Mouse (Mus musculus) retina, postnatal 1 day (tissue): ENCODE data around the gene Plekha5.
A peak's percentile ranks its signal among the peaks of the same experiment; 100 is the strongest.

Experiments
- DNase-seq: peaks from one replicate; pipeline ENCODE4 v3.0.0-alpha.2; 2012

The Plekha5 gene

DNA sequence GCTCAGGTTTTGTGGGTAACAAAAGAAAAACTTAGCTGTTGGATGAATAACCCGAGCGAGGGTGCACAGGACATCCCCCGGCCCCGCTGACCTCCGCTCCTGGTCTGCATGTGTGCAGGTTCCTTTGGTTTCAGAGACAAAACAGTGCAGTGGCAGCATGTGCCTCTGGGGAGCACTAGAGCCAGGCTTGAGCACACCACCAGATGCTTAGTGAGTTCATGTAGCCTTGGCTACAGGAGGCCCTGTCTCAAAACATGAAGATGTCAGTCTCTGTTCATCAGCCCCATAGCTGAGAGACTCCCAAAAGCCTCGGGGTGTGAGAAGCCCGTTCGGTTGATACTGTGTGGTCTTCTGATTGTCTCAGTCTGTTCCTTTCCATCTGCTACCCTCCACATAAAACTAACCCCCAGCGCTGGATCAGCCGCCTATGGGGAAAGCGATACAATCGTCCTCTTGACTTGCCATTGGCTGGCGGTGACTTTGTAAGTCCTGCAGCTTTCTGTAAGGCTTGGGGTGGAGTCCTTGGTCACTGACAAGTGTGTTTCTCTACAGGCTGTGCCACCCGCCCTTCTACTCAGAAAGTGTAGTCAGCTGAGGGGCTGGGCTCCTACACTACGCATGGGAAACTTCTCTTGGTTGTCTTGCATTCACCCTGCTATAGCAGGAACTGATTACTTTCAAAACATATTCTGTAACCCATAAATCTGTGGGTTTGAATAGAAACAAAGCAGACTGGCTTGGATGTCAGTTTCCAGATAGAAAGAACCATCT, 32.7 kb downstream of the Plekha5 start:
- peak; percentile 55 for DNase-seq

DNA sequence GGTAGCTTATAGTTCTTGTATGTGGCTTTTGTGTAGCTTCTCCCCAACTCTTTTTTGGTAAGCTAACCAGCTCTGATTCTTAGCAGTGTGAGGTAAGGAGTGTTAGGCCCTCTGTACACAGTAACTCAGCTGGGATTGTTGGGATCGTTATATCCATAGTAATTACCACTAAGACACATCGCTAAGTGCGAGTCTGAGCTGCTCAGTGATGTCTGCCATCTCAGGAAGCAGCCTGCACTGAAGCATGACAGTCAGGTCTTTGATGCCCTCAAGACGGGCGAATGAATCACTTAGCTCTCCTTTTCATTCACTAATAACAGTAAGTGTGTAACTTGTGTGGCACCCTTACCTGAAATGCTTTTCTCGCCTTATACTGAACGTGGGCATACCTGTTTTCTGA, 36.5 kb downstream of the Plekha5 start:
- DNase-seq, result no peak

GRCm38 (mm10) chr6:140464818-140465217, 41.0 kb downstream of the Plekha5 start:
- DNase-seq, result no peak

DNA sequence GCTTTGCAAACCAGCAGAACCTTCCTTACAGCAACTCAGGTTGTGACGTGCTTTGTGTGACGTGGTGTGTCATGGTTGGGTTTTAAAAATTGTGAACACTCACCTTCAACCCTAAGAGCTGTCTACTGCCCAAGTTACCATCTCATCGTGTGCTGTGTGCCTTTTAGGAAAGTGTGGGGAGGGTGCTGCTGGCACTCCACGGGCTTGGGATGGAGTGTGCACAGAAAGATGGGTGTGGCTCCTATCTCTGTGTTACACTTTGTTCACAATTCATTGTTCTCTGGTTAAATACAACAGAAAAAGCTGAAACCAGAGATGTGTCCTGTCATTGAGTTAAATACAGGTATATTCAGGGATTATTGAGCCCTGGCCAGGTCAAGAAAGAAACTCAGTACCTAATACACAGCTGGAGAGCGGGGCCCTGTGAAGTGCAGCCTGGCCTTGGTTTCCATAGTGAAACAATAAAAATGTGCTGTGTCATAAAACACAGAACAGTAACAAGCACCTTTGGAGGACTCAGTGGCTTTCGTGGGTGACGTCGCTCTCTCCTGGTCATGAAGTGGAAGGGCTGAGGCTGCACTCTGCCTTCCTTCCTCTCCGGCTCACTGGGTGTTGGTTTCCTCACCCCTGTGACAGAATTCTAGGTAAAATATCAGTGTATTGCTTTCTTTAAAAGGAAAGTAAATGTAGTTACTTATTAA, 42.2 kb downstream of the Plekha5 start:
- no peak for DNase-seq

GRCm38 (mm10) chr6:140466841-140467240, 43.0 kb downstream of the Plekha5 start:
- DNase-seq, result no peak

DNA sequence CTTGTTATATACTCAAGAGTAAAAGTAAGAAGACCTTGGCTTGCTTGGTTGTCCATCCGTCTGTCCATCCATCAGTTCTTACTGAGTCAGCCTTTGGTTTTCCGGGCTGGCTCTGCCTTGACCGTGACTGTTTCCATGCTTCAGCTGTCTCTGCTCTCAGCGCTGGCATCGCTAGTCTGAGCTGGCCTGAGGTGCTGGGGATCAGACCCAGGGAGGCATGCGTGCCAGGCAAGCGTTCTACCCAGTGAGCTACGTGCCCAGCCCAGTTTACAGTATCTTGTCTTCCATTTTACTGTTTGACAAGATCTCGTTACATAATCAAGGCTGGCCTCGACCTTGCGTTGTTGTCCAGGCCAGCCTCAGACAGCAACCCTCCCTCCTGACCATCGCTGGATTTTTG, 44.0 kb downstream of the Plekha5 start:
- DNase-seq, result no peak

DNA sequence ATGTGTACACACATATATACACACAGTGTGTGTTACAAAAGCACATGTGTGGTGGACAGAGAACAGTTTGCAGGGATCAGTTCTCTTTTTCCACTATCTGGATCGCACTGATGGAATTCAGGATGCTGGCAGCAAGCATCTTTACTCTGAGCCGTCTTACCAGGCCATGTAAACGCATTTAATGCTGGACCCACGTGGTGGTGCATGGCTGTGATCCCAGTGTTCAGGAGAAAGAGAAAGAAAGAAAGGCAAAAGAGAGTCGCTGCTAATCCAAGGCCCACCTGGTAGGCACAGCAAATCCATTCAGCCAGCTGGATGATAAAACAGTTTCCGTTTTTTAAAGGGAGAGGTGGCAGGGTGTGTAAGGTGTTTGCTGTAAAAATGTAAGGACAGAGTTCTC, 45.9 kb downstream of the Plekha5 start:
- no peak for DNase-seq

DNA sequence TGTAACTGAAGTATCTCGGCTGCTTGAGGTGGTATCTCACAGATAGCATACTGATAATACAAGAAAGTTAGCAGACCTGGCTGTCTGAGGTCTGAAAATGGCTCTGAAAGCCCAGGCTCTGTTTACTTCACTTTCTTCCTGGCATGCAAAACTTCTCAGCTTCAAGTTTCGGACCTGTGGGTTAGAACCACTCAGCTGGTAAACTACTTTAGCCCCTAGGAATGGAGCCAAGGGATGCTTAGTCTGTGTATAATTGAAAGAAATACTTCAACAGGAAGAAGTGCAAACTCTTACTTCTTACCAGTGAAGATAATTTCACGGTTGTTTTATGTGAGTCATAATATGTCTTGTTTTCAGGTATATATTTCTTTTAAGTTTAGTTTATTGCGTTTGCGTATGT, 47.9 kb downstream of the Plekha5 start:
- DNase-seq, result no peak

GRCm38 (mm10) chr6:140472345-140472744, 48.5 kb downstream of the Plekha5 start:
- peak; percentile 75 for DNase-seq

DNA sequence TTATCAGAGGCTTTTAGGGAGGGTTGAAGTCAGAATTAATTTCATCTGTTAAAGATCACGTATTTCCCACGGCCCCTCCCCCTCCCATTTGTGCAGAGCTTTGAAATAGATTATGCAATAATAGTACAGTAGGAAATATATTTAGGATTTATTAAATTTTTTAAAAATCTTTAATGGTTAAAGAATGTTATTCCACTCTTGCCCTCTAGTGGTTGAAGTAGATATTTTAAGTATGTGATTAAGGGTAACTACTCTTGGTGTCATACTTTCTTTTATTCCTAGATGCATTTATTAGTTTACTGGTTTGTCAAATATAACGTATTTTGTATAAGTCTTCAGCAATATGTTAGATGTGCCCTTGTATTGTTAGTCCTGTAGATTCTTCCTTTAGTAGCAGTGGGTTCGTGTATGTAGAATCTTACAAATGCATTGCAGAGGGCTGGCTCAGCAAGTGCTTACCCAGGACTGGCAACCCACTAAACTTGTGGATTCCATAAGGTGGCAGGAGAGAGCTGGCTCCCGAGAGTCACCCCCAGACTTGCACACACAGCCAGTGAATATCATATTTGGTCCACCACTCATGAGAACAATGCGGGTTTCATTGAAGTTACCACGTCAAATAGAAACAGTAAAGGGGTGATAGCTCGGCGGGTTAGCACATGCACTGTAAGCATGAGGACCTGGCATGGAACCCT, 51.7 kb downstream of the Plekha5 start:
- no peak for DNase-seq

DNA sequence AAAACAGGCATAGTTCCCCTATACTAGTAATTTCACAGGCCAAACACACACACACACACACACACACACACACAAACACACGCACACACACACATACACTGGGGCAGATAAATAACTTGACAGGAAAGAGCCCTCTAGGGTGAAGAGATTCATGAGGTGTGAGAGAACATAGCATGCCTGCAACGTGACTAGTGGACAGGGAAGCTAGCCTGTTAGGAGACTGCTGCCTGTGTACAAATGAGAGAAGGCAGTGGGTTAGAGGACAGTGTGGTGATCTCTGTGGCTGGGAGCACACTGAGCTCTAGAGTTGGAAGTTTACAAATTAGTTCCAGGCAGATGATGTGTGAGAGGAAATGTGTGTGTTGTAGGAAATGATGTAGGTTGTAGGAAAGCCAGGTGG, 53.1 kb downstream of the Plekha5 start:
- no peak for DNase-seq

- DNase-seq, result no peak
These were observed 54.2 kb downstream of the Plekha5 start for GRCm38 (mm10) chr6:140478031-140478430.

GRCm38 (mm10) chr6:140478943-140479342, 55.1 kb downstream of the Plekha5 start:
- DNase-seq, result no peak

DNA sequence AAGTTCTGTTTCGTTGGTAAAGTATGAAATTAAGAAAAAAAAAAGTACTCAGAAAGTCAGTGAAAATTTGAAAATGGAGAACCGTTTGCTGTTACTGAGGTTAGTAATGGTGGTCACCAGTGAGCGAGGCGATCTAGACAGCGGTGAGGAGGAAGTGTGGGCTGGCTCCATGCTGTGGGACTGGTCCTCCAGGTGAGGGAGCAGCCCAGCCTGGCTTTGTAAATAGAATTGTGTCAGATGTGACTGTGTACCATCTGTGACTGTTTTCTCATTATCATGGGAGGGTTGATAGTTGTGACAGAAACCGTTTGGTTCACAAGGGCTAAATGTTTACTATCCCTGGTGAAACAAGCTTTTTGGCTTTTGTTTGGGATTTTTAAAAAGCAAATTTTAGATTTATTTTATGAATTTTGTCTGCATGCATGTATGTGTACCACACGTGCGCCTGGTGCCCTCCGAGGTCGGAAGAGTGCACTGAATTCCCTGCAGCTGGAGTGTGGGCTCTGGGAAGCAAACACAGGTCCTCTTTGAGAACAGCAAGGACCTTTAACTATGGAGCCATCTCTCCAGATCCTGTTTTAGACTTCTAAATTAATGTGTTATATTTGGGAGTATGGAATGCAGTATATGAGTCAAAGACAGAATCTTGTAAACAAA, 56.7 kb downstream of the Plekha5 start:
- DNase-seq, result no peak

GRCm38 (mm10) chr6:140481701-140482460, 58.0 kb downstream of the Plekha5 start:
- peak; percentile 61 for DNase-seq

- peak; percentile 55 for DNase-seq
These were observed 60.3 kb downstream of the Plekha5 start for GRCm38 (mm10) chr6:140484170-140484569.

DNA sequence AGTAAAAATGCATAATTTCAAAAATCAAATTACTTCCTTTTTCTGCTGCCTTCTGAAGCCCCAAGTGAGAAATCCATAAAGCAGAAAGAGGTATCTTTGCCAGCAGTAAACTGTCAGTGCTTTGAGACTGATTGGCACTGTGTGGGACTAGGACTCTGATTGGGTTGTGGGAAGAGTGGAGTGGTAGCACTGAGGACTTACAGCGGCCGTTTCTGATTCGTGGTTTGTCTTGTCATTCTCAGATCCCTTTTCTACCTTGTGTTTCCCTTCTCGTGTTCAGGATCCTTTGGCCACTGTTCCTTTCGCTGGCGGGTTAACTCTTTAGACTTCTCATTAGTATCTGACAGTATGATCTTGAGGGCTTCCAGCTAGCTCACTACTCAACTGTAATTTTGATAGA, 61.8 kb downstream of the Plekha5 start:
- DNase-seq, result no peak

GRCm38 (mm10) chr6:140486685-140487084, 62.8 kb downstream of the Plekha5 start:
- no peak for DNase-seq

DNA sequence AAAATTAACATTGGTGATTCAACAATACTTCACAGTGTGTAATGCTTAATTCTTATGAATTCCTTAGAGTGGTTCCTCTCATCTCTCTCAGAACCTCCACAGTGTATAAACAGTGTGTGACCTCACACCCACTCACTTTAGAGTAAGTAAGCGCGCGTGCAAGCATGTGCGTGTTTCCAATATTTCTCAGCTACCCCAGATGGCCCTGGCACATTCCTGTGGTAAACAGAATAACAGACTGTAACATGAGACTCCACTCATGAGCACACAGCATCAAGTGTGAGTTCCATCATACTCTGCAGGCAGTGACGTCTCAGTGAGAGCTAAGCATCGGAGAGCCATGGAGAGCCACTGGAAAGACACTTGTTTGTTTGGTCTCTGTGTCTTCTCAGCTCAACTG, 63.6 kb downstream of the Plekha5 start:
- no peak for DNase-seq

DNA sequence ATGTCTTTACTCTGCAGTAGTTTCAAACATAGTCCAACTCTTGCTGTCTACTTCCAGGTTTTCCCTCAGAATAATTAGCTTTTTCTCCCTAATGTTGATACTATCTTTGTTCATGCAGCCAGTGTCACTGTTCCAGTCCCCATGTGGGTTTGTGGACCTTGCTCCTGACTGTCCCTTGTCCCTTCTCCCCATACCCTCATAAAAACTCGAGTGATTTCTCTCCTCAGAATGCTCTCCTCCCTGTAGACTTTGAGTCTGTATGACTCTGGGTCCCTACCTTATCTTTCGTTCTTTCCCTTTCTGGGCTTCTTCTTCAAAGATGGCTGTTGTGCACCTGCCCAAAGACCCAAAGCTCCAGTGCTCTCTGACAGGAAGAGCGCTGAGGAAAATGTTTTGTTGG, 64.8 kb downstream of the Plekha5 start:
- no peak for DNase-seq

DNA sequence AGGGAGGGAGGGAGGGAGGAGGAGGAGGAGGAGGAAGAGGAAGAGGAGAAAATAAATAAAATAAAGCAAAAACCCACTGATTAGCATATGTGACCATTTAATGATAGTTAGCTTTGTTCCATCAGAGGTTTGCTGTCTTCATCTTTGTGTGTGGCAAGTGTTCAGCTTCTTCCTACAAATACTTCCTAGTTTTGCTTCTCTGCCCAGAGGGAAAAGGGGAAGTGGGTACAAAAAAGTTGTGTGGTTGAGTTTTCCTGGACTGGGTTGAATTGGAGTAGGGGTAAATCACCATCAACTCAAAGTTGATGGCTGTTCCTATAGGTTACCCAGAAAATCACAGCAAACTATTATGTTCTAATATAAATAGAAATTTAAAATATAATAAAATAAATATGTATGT, 65.7 kb downstream of the Plekha5 start:
- no peak for DNase-seq

DNA sequence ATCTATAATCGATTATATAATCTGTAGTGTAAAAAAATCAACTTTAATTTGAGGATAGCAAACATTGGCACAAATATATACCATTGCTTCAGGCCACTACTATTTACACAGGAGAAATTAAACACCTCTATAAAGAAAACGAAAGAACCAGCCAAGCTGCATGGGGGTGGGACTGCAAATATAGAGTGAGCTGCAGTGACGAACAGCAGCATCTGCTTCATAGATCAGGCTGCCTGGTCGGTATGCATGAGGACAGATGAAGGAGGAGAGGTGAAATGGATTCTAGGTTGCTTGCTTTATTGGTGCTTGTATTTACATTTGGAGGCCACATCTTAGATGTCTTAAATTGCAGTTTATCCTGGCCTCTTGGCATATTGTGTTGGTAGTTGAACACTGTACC, 66.4 kb downstream of the Plekha5 start:
- DNase-seq, result no peak
